Mouse (Mus musculus): ENCODE data around the gene Elob.

GRCm38 (mm10) chr17:23818579-23818978 is 10.4 kb downstream of the Elob start:
- TF ChIP-seq CTCF (IDR thresholded peaks at IDR 0.05; ENCODE audit: control insufficient read depth, insufficient read depth, insufficient replicate concordance, low read depth, low read length) (no peak), POLR2A (IDR thresholded peaks at IDR 0.05; ENCODE audit: control insufficient read depth, low read depth, low read length) (no peak)
